Mouse (Mus musculus) megakaryocyte-erythroid progenitor cell, adult 5 weeks (primary cell): ENCODE measurements around the gene Gsdma3. TPM values are rescaled to one million over a fixed set of nuclear protein-coding genes. Genes with fewer than 3 reads are reported as not detected.

Experiments used
- polyA plus RNA-seq: library from polyadenylated mRNA; stranded (reverse); fragments of >175 nt; gene quantifications from 2 replicates; pipeline ENCODE4 v1.2.3, GENCODE M21; 2012

The Gsdma3 gene
- polyA plus RNA-seq = not detected in 2 replicates

GRCm38 (mm10) chr11:98625611-98626410 lies at the start of gene Gsdma3, which contains the start of gene Gm12355:
Gene Gsdma3, plus strand, starts transcription at chr11:98626360.
Gene Gm12355, minus strand, starts transcription at chr11:98625661.

GRCm38 (mm10) chr11:98586892-98587563 lies 39.1 kb upstream of the Gsdma3 start, which contains the start of gene Ormdl3:
Gene Ormdl3, minus strand, starts transcription at chr11:98587368.

GRCm38 (mm10) chr11:98597991-98598390 lies 28.2 kb upstream of the Gsdma3 start, which contains the start of gene Lrrc3c:
Gene Lrrc3c, plus strand, starts transcription at chr11:98598291.

GRCm38 (mm10) chr11:98646459-98646858 lies 20.3 kb downstream of the Gsdma3 start, which contains the start of gene Gsdma2:
Gene Gsdma2, plus strand, starts transcription at chr11:98646759.

GRCm38 (mm10) chr11:98664091-98664490 lies 37.9 kb downstream of the Gsdma3 start, which contains the start of gene Gsdma:
Gene Gsdma, plus strand, starts transcription at chr11:98664351.

GRCm38 (mm10) chr11:98681786-98682745 lies 55.9 kb downstream of the Gsdma3 start, which contains the start of gene Psmd3:
Gene Psmd3, plus strand, starts transcription at chr11:98682554.

Other genes starting within 250 kb of the Gsdma3 start
- 0.26 TPM in 1 of 2 replicates, not detected in the other for gene Tcap, start 242.5 kb upstream of the Gsdma3 start, polyA plus RNA-seq
- gene Pnmt, start 239.9 kb upstream of the Gsdma3 start, polyA plus RNA-seq = not detected in 2 replicates
- gene Pgap3, start 225.9 kb upstream of the Gsdma3 start, polyA plus RNA-seq = 13.2 and 14.3 TPM in 2 replicates
- gene Erbb2, start 213.9 kb upstream of the Gsdma3 start, polyA plus RNA-seq = not detected in 2 replicates
- gene Mien1, start 187.4 kb upstream of the Gsdma3 start, polyA plus RNA-seq = 57.5 and 63.4 TPM in 2 replicates
- gene Grb7, start 180.0 kb upstream of the Gsdma3 start, polyA plus RNA-seq = 0.75 and 2.6 TPM in 2 replicates
- gene Ikzf3, start 80.3 kb upstream of the Gsdma3 start, polyA plus RNA-seq = 0.79 and 0.83 TPM in 2 replicates
- gene Zpbp2, start 75.3 kb upstream of the Gsdma3 start, polyA plus RNA-seq = 0.17 and 0.28 TPM in 2 replicates
- gene Ormdl3, start 39.0 kb upstream of the Gsdma3 start, polyA plus RNA-seq = 22.3 and 28.1 TPM in 2 replicates
- gene Lrrc3c, start 28.1 kb upstream of the Gsdma3 start, polyA plus RNA-seq = 0.12 TPM in 1 of 2 replicates, not detected in the other
- not detected in 2 replicates for gene Gm12355, start 699 bp upstream of the Gsdma3 start, polyA plus RNA-seq
- gene Gsdma2, start 20.4 kb downstream of the Gsdma3 start, polyA plus RNA-seq = not detected in 2 replicates
- gene Gsdma, start 38.0 kb downstream of the Gsdma3 start, polyA plus RNA-seq = 0.05 TPM in 1 of 2 replicates, not detected in the other
- 145 and 178 TPM in 2 replicates for gene Psmd3, start 56.2 kb downstream of the Gsdma3 start, polyA plus RNA-seq
- 0.08 and 0.45 TPM in 2 replicates for gene Csf3, start 74.9 kb downstream of the Gsdma3 start, polyA plus RNA-seq
- gene Med24, start 103.1 kb downstream of the Gsdma3 start, polyA plus RNA-seq = 92.5 and 107 TPM in 2 replicates
- gene Thra, start 114.3 kb downstream of the Gsdma3 start, polyA plus RNA-seq = 76.8 and 81.3 TPM in 2 replicates
- gene Nr1d1, start 149.0 kb downstream of the Gsdma3 start, polyA plus RNA-seq = 6.6 and 10.2 TPM in 2 replicates
- 72.9 and 73.6 TPM in 2 replicates for gene Msl1, start 169.2 kb downstream of the Gsdma3 start, polyA plus RNA-seq
- gene Casc3, start 178.5 kb downstream of the Gsdma3 start, polyA plus RNA-seq = 35.5 and 41.4 TPM in 2 replicates
- gene Rapgefl1, start 210.4 kb downstream of the Gsdma3 start, polyA plus RNA-seq = 0.75 and 1.0 TPM in 2 replicates
- gene Wipf2, start 237.3 kb downstream of the Gsdma3 start, polyA plus RNA-seq = 24.6 and 26.7 TPM in 2 replicates